Mouse (Mus musculus) left cerebral cortex, postnatal 25 days (tissue): ENCODE results near the gene Alpl. TPM values are rescaled to one million over a fixed set of nuclear protein-coding genes. Genes with fewer than 3 reads are reported as not detected.

Experiments used
- DNase-seq, 2 experiments: peaks; one replicate each; pipeline ENCODE4 v3.0.0; 2022; ENCODE audit warnings: low spot score in 2 of 2, mixed read lengths in 1 of 2
- intact Hi-C: fragments of 180-260 bp; cut with DNase I; formaldehyde crosslinking; loops from one replicate; pipeline ENCODE4 v1.15.1; 2025
- total RNA-seq, 2 experiments: library from RNA; stranded (reverse); gene quantifications; 2 replicates each; pipeline ENCODE4 v1.2.3; 2021

Gene Alpl
- total RNA-seq, 2 experiments from 2014 or later: 7.1 to 7.8 TPM

GRCm38 (mm10) chr4:137774013-137774412 is 22.2 kb downstream of the Alpl start:
- intact Hi-C loops: no loop called here
- DNase-seq: no peak

DNA sequence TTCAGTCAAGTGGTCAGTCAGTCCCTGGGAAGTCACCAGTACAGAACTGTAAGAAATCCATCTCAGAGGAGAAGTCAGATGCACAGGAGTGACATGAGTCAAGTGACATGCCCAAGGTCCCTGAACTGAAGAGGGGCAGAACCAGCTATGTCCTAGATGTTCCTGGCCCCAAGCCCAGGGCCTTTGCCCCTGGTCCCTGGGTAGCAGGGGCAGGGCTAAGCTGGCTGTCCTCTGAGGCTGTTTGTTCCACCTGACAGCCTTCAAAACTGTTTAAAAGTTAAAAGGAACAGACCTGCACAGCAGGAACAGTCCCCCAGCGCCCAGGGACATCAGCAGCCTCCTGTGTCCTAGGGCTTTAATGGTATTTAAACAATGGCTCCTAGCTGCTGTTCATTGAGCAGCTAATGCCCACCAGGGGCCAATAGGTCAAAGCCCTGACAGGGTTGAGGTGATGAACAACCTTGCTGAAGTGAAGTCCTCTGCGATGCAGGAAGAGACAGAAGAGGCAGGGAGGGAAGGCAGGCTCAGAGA is 22.8 kb downstream of the Alpl start:
- DNase-seq: no peak
- intact Hi-C loops: no loop called here

- intact Hi-C loops: no loop called here
- DNase-seq: no peak
These were observed 23.6 kb downstream of the Alpl start for GRCm38 (mm10) chr4:137772438-137773056.

GRCm38 (mm10) chr4:137771749-137772148 is 24.4 kb downstream of the Alpl start:
- DNase-seq: no peak
- intact Hi-C loops: no loop called here

GRCm38 (mm10) chr4:137770901-137771612 is 25.1 kb downstream of the Alpl start:
- peak in 1 of 2 experiments; percentile 21 for DNase-seq
- intact Hi-C loops: no loop called here

- intact Hi-C loops: no loop called here
- no peak for DNase-seq
These were observed 26.5 kb downstream of the Alpl start for GRCm38 (mm10) chr4:137769635-137770034.

DNA sequence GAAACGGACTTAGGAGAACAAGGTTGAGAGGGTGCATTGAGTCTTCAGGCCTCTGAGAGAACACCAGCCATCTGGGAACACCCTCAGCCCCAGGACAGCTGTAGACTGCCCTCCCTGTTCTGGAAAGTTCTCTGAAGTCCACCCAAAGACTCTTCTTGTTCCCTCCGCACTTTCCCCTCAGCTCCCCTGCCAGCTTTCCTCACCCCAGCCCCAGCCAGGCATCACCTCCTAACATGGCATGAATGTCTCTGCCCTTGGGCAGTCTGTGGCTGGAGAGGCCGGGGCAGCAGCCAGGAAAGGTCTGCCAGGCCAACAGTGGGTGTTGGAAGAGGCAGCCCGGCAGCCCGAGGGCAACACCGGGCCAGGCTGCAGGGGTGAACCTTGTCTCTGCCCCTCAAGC is 27.4 kb downstream of the Alpl start:
- intact Hi-C loops: no loop called here
- DNase-seq: no peak

DNA sequence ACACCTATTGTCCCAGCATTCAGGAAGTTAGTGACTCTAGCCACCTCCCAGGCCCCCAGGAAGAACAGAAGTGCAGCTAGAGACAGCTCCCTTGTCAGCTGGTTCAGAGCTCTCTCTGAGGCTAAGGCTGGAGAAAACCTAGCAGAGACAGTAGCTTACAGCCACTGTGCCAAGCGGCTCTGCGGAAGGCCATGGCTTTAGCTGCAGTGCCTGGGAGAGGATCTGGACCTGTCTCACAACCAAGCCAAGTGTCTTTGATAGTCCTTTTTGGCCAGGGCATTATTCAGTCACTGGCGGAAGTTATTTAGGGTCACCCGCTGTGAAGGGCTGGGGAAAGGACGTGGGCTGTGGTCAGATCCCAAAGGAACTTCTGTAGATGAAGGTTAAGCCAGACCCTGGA is 27.8 kb downstream of the Alpl start:
- intact Hi-C loops: no loop called here
- DNase-seq: no peak

DNA sequence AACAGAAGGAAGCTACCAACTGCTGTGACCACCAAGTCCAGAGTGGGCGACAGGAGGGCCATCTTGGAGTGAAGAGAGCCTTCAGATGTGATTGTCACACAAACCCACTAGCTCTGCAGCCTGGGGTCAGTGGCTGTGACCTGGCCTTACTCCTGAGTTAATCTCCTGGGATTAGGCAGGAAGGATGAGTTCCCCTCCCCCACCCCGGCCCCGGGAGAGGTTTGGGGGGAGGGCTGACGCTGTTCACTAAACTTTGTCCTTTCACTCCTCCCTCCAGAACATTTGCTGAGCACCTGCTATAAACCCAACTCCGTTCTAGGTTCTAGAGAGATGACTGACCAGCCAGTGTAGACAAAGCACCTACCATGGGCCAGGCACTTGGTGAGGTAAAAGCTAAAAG is 29.8 kb downstream of the Alpl start:
- no peak for DNase-seq
- intact Hi-C loops: no loop called here

DNA sequence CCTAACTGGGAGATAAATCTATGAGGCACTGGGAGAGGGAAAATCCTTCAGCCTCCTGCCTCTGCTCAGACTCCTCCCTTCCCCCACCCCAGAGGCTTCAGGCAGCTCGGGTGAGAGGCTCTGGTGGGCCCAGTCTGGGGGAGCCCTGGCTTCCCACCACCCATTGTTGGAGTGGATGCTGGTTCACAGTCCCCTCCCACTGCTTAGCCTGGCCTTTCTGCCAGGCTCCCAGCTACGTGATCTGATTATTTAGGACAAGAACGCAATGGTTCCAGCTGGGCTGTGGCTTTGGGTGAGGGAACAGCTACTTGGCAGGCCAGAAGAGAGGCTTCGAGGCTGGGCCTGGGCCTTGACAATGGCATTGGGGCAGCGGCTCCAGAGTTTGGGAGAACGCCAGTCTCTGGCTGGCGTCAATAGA is 30.6 kb downstream of the Alpl start:
- DNase-seq: peak; percentile 32 to 64
- intact Hi-C loops: no loop called here

DNA sequence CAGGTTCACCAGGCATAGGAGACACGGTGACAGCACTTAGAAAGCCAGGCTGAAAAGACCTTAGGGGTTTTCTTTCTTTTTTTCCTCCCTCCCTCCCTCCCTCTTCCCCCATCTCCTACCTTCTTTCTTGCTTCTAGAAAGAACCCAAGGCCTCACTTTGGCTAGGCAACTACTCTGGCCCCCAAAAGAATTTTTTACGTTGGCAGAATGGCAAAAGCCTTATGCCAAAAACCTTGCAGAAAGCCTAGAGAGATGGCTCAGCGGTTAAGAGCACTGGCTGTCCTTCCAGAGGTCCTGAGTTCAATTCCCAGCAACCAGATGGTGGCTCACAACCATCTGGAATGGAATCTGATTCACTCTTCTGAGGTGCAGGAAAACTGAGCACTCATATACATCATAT is 31.6 kb downstream of the Alpl start:
- no peak for DNase-seq
- intact Hi-C loops: no loop called here

- intact Hi-C loops: no loop called here
- DNase-seq: no peak
These were observed 32.2 kb downstream of the Alpl start for GRCm38 (mm10) chr4:137763920-137764495.

DNA sequence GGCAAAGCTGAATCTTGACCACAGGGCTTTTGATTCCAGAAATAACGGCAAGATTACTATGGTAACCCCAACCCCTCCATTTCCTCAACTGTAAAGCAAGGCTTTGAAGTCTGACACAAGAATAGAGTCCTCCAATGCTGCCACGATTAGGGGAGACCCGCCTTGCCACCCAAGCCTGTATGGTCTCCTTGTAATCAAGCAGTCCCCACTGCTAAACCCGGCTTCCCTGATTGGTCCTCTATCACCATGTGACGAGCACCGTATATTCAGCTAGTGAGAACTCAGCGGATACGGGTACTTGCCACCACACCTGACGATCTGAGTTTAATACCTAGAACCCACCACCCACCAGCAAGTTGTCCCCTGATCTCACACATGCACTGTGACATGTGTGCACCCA is 33.3 kb downstream of the Alpl start:
- intact Hi-C loops: no loop called here
- no peak for DNase-seq

- no peak for DNase-seq
- intact Hi-C loops: no loop called here
These were observed 41.7 kb downstream of the Alpl start for GRCm38 (mm10) chr4:137754446-137754845.

GRCm38 (mm10) chr4:137753199-137753598 is 43.0 kb downstream of the Alpl start:
- no peak for DNase-seq
- intact Hi-C loops: no loop called here

DNA sequence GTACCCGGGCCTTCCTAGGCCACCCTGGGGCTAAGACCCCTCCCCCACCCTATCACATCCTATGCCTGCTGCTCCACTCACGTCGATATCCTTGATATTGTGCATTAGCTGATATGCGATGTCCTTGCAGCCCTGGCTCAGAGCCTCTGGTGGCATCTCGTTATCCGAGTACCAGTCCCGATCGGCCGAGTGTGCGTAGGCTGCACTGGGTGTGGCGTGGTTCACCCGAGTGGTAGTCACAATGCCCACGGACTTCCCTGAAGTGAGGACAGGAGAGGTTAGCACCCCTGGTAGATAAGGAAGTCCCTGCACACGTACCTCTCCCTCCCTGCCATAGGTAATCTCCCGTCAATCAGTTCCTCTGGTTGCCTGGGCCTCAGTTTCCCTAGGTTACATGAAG is 43.7 kb downstream of the Alpl start:
- intact Hi-C loops: no loop called here
- DNase-seq: no peak

DNA sequence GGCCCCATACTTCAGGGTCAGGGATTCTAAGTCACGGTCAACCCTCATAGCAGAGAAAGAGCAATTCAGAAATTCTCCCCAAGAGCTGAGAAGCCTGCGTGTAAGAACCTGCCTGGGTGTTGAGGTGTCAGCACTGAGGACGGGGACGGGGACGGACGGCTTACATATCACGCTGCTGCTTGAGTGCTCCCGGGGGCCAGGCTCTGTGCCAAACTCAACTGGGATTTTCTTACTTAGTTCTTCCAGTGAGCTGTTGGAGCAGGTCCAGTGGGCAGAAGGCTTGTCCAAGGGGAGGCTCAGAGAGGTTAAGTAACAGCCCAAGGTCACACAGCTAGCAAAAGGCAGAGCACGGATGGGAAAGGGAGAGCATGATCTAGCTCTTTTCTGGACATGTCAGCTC is 44.5 kb downstream of the Alpl start:
- DNase-seq: no peak
- intact Hi-C loops: no loop called here

DNA sequence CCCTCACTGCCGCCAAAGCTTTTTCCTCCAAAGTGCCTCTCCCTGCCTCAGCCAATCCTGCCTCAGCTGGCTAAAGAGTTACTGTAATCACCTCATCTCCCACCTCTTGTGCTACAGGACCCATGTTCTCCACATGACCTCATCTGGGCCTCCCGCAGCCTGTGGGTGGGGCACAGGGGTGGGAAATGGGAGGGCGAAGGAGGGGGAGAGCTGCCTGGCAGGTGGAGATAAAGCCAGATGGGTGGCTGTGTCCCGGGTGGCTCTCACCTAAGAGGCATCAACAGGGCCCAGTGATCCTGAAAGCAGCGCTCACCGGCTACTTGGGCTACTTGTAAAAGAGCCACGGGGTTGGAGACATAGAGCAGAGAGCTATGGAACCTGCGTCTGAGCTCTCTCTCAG is 44.9 kb downstream of the Alpl start:
- intact Hi-C loops: no loop called here
- DNase-seq: no peak

GRCm38 (mm10) chr4:137750121-137750520 is 46.1 kb downstream of the Alpl start:
- no peak for DNase-seq
- intact Hi-C loops: no loop called here

DNA sequence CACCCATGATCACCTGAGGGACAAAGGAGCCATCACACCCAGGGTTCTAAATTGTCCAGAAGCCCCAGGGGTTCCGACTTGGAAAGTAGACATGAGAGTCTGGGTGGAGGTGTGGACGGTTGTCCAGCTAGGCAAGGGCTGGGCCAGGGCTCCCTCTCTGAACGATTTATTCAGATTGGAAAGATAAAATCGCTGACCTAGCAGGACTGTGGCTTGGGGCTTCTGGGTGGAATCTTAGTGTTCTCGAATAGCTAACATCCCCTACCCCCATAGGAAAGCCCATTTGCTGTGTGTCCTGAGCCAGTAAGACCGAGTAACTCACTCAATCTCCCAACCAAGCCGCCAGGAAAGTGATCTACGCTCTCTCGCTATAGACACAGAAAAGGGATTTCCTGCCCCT is 46.5 kb downstream of the Alpl start:
- intact Hi-C loops: no loop called here
- no peak for DNase-seq

DNA sequence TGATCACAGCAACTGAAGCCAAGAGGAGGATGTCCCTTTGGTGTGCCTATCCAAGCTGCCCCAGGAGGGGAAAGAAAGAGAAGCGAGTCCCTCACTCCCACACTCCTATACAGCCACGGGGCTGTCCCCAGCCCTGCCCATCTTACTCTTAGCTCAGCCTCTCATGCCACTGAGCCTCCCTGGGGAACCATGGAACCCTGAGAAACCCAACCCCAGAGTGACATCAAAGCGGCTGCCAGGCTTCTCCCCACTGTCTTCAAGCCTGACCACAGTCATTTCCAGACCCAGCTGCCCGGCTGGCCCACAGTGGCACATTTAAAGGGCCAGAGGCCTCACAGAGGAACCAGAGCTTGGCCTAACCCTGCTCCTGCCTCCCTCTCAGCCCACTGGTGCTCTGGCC is 47.5 kb downstream of the Alpl start:
- no peak for DNase-seq
- intact Hi-C loops: no loop called here
